Mouse (Mus musculus) telencephalon, adult 2 months (tissue): Measurements from ENCODE around the gene Shisa8.

Source experiments
- DNase-seq: peaks from one replicate; pipeline ENCODE4 v3.0.0-alpha.2; 2011; ENCODE audit warnings: low read depth, low spot score

Gene Shisa8

DNA sequence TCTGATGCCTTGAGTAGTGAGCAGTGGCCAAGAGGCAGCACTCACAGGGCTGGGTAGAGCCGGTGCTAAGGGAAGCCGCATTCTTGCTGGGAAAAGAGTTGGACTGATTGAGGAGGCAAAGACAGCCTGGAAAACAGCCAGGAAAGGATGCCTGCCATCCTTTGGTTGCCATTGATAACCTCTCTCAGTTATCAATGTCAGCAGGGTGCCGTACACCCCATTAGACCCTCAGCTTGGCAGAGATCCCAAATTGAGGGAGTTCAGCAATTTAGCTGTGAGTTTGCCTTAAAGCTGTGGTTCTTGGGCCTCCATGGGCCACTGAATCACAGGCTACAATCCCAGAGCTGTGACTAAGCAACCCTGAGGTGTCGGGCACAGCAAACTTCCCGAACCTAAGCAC lies 31.5 kb downstream of the Shisa8 start:
- no peak for DNase-seq

DNA sequence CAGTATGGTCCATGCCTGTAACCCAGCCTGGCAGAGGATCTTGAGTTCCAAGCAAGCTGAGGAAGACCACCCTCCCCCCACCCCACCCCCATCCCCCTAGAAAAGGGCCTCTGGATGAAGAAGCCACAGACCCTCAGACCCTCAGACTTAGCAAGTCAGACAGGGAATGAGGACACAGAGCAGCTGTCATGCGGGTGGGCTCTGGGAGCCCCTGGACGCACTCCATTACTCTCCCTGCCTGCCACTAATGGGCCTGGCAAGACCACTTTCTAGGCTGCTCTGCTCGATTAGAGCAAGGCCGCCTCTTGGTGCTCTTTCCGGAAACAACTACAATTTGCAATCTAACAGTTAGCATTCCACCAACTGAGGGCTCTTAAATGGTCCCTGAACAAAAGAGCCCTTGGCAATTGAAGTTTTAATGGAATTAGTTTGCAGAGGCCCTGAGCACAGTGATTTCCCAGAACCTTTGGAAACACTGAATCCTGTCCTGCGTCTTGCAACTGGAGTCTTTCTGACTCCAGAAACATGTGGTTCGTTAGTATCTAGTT lies 34.8 kb downstream of the Shisa8 start:
- DNase-seq, result no peak

DNA sequence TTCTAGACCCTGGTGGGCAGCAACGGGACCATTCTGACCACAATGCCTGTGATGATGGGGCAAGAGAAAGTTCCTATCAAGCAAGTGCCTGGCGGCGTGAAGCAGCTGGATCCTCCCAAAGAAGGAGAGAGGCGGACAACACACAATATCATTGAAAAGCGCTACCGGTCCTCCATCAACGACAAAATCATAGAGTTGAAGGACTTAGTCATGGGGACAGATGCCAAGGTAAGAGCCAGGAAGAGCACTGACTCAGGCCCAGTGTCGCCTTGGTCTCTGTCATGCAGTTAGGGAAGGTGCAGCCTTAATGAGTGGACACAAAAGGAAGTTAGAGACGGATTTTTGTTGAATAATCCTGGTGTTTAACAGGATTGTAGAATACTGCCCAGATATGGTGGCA lies 37.5 kb downstream of the Shisa8 start:
- DNase-seq, result no peak

DNA sequence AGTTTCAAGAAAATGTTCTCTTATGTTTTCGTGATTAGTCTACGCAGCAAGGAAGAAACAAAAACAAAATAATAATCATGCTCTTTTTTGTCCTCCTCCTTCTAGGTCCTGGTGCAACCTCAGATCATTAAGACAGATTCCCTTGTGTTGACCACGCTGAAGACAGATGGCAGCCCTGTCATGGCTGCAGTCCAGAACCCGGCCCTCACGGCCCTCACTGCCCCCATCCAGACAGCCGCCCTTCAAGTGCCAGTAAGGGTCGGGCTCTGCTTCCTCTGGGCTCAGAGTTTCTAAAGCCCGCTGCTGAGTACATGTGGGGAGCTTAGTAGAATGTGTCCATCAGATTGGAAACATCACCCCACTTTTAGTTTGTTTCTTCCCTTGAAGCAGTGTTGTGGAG lies 40.0 kb downstream of the Shisa8 start:
- DNase-seq, result no peak

DNA sequence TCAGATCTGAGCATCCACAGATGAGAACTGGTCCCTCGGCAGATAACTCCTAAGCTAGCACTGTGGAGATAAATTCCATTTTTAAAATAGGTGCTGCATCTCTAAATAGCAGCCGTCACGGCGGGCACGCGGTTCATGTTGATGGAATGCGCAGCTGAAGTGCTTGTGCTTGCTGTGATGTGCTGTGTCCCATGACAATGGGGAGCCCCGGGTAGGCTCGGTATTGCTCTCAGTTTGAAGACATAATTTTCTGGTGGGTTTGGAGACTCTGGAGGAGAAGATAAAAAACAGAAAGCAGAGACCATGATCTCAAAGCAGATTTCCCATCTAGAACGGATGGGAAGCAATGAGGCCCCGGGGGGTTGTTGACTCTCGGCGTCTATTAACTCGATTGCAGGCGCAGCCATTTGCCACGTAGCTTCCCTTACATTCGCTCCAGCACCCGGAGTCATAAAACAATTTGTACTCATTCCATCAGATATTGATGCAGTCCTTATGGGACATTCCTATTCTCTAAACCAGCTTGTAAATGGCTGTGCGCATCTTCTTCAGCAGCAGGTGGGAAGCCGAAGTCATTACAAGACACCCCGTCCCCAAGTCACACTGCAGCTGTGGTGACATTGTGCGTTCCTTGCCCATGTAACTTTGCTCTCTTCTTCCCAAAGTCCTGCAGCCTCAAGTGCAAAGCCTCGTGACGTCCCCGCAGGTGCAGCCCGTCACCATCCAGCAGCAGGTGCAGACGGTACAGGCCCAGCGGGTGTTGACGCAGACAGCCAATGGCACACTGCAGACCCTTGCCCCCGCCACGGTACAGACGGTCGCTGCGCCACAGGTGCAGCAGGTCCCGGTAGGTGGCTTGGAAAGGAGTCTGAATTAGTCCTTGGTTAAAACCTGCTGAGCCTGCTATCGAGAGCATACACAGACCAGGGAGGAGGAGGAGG lies 41.9 kb downstream of the Shisa8 start:
- no peak for DNase-seq

DNA sequence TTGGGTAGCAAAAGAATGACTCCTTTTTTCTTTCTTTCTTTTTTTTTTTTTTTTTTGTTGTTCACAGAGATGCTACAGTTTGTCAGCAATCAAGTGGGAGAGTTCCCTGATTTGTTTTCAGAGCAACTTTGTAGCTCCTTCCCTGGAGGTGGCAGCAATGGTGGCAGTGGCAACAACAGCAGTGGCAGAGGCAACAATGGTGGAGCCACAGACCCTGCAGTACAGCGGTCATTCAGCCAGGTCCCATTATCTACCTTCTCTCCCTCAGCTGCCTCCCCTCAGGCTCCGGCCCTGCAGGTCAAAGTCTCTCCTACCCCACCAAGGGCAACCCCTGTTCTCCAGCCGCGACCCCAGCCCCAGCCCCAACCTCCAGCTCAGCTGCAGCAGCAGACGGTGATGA lies 42.9 kb downstream of the Shisa8 start:
- no peak for DNase-seq

DNA sequence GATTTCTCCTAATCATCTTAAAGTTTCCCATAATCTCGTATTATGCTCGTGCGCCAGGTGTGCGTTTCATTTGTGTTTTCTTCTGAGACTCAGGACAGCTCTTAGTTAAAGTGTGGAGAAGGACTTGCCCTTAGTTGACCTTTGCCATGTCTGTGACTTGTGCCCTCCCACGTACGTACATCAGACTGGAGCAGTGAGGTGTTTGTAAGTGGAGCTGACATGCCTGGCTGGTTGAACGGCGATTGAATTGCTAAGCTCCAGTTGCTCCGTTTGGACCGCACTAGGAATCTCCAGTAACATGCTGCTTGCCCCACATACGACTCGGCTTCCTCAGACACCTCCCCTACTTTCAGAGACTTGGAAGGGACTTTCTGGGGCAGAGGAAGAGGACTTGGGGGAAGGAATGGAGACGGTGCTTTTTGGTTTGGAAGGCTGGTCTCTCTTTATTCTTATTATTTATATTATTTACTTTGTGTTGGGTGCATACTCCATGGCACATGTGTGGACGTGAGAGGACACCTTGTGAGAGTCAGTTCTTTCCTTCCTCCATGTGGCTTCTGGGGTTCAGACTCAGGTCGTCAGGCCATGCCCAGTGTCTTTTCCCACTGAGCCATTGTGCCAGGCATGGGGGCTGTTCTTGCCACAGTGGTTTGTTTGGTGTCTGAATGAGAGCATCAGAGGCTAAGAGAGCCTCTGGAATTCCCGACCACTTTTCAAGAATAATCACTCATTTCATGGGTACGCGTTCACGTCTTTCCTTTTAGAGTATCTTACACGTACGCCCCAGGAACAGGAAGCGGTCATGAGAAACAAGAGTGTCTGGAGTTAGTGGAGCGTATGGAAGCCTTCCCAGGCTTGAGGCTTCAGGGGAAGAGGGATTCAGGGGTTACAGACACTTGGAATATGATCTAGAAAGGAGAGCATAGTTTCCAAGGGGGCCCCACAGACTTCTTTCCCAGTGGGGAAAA lies 45.1 kb downstream of the Shisa8 start:
- no peak for DNase-seq

DNA sequence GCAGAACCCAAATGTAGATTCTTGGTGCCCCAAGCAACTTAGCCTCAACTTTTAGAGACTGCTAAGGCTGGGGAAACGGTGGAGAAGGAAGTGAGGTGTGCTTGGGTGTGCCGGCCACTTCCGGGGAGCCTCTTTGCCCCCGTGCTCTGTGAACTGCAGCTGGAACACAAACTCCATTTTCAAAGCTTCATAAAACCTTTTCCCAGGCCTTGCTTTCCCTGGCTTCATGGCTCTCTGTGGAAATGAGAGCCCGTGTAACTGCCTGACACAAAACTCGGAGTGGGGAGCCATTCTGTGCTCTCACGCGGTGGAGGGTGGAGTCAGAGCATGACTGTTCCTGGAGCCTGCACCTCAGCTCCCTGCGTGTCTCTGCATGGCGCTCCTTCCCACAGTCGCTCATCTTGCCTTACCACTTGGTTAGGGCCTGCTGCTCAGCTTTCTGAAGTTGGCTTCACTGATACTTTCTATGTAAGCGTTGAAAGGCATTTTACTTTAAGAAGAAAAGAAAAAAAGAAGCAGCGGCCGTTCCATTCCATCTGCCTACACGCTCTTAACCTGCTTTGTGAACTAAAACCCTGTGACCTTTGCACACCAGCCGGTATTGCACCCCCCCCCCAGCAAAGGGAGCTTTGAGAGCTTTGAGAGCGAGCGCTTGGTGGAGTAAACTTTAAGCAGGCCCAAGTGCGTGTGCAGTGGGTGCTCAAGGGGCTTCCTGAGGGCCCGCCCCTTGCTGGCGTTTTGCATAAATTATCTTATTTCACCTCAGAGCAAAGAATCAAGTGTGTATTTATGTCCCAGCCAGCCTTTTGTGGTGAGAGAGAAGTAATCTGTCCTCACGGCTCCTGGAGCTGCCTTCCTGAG lies 46.1 kb downstream of the Shisa8 start:
- DNase-seq, result no peak

DNA sequence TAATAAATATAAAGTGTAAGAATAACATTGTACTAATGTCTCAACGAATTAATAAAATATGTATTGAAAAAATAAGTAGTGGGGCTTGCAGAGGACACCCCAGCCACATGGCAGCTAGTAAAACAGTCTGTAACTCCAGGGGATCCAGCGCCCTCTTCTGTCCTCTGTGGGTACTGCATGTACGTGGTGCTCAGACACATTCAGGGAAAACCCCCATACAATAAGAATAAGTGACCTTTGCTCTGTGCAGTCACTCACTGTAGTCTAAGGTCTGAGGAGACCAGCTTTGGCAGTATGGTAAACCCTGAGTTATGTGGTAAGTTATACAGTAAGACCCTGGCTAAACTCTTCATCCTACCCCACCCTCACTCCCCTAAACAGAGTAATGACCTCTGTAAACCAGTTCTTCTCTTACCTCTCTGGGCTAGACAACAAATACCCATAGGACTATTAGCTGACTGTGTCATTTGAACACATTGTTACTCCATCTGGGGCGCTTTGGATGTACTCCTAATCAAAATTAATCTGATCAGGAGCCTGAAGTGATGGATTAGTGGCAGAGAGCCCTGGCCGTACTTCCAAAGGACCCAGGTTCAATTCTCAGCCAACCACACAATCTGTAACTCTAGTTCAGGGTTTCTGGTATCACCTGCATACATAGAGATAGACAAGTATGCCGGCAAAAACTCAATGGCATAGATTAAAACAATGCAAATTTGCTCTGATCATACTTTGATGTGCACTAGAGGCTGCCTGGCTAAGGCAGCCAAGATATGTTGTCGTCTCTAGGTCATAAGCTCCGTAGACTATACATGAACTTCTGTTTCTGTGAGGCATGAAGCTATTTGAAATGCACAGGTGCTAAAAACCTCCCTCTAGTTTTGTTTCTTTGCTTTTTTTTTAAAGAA lies 47.0 kb downstream of the Shisa8 start:
- DNase-seq, result no peak

DNA sequence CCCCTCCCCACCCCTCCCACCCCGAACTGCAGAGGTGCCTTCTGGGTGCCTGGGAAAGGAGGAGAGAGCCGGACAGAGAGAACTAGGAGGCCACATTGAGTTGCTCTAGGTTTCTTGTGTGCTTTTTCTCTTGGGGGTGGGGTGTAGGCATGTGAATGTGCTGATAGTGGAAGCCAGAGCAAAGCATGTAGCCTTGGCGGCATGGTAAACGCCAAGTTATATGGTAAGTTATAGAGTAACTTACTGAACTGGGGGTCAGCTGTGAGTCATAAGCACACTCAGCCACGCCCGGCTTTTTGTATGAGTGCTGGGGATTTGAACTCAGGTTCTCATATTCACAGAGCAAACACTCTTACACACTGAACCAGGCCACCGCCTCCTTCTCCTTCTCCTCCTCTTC lies 48.1 kb downstream of the Shisa8 start:
- no peak for DNase-seq

DNA sequence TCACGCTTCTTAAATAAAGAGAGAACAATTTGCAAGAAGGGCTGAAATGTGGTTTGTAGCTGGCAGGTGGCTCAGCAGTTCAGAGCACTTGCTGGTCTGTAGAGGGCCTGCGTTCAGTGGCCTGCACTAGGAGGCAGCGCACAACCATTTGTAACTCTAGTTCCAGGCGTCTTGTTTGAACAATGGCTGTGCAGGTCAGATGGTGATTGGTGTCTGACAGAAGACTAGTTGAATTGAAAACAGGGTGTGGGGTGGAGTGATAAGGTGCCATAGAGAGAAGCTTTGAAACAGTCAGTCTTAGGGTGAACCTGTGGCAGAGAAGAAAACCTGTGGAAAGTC lies 48.6 kb downstream of the Shisa8 start:
- DNase-seq, result no peak

DNA sequence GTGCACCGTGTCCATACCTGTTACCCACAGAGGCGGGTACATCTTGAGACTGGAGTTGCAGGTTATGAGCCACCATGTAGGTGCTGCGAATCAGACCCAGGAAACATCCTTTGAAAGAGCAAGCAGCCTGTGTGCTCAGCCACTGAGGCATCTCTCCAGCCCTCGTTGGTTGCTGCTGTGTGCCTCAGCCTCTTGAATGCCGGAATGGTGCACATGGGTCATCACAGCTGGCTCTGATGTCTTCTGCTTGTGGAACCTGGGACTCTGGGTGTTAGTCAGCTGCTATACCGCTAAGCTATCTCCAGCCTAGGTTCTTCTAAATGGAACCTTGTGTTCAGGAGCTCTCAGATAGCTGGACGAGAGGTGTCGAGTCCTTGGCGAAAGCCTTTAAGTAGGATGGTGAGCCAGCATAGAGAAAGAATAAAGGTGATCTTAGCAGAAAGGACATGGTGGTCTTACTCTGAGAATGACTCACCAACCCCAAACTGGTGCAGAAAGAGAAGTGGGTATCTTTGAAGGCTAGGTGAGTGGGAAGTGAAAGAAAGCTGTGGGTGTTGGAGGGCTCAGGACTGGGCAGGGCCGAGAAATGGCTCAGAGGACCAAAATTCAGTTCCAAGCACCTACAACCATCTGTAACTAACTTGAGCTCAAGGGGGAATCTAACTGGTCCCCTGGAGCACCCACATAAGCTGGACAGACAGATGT lies 49.1 kb downstream of the Shisa8 start:
- no peak for DNase-seq

DNA sequence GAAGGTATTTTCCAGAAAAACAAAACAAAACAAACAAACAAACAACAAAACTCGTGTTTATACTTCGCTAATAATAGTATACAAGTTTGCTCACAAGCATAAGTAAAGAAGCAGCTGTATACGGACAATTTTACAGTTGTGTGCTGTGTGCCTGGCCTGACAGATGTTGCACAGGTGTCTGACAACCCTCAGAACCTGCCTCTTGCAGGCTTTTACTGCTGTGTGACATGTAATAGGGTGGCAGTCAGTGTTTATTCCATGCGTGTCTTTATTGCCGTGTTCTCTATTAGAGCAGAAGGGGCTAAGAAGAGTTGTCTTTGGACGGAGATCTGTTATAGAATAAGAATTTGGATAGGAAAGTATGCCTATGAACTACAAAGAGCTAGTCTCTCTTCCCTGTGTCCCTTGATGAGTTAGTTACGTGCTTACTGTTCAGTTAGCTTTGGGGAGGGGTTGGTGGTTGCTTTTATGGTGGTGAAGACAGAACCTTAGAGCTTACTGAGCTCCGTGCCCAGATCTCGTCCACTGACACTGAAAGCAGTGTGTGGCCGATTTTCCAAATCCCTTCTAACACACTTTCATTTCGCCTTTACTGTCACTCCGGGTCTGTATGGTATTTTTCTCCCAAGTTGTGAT lies 50.5 kb downstream of the Shisa8 start:
- DNase-seq, result no peak

DNA sequence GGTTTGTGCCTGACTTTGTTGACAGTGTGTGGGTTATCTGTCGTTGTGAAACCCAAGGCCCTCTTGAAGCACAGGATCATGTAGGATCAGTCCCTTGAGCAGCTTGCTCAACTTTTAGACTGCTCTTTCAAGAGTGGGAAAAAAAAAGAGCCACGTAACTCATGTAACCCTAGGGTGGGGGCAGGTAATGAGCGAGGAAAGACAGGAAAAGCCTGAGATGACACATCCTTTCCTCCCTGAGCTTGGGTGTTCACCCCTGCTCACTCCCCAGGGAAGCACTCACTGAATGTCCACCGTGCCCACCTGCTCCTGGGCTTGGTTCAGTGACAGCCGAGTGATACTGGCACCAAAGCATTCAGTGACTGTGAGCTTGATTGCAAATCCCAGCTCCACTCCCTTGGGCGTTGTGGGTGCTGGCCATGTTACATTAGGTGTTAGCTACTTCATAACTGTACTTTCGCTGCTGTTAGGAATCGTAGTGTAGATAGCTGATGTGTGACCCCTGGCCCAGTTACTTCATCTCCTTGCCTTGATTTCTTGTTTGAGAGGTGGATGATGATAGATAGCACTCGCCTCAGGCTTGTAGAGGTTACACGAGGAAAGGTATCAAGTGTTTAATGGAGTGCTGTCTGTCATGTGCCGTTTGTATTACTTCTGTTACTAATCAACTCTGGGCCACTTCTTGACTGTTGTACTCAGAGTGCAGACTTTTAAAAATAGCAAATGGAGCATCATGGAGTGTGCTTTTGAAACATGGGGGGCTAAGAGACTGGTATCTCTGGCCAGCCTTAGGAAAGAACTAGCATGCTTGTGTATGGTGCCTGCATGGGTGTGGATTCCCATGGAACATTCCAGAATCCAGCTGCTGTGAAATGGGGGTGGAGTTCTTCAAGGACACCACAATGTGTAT lies 51.6 kb downstream of the Shisa8 start:
- DNase-seq, result no peak

DNA sequence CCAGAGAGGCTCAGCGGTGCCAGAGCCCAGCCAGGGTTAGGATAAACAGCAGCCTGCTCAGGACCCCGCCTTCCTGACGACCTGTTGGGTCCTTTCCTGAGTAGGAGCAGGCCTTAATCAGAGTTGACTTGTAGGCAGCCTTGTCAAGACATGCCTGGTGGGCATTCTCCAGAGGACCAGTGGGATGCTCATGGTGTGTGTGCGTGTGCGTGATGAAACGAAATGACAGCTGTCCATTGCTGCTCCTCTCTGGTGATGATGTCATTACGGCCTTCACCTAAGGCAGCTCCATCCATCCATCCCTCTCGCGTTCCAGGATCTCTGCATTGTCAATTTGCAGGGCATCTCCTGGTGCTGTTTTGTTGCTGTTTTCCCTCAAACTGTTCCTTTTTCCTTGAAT lies 53.1 kb downstream of the Shisa8 start:
- no peak for DNase-seq

DNA sequence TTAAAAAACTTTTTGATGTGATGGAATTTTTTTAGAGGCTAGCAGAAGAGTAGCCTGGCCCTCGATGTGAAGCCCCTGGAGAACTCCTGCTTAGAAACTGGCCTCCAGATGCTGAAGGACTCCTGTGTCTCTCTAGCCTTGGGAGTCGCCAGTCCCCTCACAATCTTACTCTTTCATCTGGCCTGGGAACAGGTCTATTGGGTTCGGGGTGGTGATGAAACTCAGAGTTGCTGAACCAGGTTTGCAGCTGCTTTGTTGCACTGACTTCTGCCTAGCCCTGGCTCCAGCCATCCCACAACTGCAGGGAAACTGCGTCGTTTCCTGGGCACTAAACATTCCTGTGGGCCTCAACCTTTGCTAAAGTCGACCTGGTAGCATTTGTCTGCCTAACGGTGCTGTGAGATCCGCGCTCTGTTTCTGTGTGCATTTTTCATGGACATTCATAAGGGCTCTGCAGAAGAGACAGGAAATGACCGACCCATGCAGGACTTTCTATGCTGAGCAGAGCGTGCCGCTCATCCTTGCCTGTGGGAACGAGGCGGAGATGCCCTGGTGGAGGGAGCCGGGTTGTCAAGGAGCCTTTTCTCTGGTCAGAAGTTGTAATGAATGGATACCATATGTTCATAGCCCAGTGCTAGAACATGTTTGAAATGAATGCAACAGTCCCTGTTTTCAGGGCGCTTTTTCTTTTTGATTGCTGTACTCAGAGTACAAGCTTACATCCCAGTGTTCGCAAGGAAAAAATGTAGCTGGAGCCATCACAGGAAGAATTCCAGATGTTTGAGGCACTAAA lies 54.2 kb downstream of the Shisa8 start:
- DNase-seq, result no peak

DNA sequence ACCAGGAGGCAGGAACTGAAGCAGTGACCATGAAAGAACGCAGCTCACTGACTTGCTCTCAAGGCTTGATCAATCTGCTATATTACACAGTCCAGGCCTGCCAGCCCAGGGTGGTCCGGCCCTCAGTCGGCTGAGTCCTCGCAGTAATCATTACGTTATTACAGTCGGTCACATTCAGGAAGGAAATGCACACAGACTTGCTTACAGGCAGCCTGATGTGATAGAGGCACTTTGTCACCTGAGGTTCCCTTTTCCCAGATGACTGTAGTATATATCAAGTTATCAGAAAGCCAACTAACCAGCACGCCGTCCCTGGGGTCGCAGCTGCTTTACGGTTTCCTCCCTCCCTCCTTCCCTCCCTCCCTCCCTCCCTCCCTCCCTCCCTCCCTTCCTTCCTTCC lies 55.7 kb downstream of the Shisa8 start:
- DNase-seq, result no peak
